Mouse (Mus musculus) thymus, postnatal 36 days (tissue): ENCODE measurements at regions not wholly inside any gene's neighbourhood (a gene's known extent, or its start where the extent isn't known, plus 50 kb on each side); places are given as distances from the start of the nearest gene placed in this dataset.

Source experiments
- DNase-seq, 2 experiments: peaks; one replicate each; pipeline ENCODE4 v3.0.0; 2022; ENCODE audit warnings: mixed read lengths in 2 of 2

DNA sequence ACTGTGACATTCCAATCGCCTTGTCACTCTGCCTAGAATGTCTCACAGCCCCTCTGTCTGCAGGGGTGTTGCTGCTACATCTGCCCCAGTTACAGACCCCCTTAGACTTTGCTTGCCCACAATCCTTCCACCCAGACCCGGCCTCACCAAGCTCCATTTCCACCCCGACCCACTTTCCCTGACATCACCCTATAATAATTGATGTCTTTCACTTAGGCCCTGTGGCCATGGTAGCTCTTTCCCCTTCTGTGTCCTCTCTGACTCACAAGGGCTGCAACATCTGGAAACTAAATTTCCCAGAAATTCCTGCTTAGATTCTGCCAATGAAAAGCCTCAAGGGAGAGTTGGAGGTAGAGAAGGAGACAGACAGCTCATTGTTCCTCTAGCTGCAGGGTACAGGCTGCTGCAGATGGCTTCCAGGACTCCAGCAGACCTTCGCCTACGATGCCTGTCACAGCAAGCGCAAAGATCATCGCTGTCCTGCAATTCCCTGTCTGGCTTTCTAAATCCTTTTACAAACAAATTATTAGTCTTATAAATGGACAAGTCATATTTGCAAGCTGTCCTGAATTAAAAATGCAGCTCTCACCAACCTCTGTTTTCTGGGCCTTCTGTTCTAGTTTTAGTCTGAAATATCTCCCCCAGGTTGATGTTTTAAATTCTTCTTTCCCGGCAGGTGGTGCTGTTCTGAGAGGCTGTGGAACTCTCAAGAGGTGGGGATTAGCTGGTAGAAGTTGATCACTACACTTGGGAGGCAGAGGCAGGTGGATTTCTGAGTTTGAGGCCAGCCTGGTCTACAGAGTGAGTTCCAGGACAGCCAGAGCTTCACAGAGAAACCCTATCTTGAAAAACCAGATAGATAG, 104.9 kb upstream of the Oxgr1 start:
- no peak for DNase-seq

DNA sequence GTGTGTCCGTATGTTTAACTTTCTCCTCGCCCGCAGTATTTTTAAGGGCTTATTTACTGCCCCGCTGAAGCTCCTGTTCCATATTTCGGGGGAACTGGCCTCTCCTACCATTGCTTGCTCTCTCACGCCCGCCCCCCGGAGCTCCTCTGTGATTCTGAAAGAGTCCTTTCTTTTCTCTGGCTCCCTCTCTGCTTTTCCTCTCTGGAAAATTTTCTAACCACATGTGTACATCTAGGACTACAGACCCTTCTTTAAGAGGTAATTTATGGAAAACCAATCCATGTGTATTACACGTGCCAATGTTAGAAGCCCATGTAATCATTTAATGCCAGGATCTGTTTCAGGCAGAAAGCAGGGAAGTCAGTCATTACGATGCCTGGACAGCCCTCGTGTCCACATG, 106.6 kb upstream of the Oxgr1 start:
- no peak for DNase-seq

DNA sequence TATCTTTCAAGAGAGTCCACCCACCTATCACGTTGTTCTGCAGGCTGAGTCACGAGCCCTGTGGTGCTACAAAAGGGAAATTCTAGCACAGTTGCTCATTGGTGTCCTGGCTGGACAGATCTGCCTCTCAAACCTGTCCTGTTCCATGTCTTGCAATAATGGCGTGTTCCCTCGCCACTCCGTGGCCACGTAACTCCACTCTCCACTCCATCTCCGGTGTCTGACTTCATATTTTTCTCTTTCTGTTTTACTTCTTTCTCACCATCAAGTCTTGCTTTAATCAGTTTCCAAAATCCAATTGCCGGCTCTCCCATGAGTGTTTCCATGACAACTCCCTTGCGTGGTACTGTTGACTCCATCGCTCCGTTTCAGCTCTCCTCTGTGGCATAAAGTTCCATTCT, 107.1 kb upstream of the Oxgr1 start:
- no peak for DNase-seq

DNA sequence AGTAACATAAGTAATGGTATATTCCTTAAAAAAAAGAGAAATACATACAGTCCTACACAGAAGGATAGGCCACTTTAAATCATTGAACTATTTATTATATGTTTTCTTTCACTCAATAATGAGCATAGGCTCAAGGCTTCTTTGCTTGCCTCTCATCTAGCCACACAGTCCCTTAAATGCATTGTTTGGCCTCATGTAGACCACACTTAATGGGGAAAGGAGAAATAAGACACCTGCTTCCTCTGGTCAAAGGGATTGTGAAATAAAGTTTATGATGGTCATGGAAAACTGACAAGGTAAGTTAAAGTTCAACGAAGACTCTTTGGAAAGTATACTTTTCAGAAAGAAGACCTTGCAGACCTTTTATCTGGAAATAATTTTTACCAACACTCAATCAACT, 108.4 kb upstream of the Oxgr1 start:
- no peak for DNase-seq

DNA sequence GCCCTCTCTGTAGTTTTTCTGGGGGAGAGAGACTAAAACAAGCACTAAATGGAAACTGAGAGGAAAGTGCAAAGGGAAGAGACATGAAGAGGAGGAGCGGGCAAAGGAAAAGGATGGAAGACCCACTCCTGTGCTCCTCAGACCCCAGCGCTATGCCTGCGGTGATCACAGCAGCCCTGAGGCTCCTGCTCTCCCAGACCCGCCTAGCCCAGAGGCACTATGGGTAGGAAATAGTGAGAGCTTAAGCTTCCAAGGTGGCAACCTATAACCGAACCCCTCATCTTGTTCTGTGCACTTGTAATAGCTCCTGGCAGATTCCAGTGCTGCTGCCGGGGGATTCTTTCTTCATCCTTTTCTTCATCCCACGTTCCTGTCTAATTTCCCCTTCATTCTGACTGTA, 112.2 kb upstream of the Oxgr1 start:
- DNase-seq, result no peak

DNA sequence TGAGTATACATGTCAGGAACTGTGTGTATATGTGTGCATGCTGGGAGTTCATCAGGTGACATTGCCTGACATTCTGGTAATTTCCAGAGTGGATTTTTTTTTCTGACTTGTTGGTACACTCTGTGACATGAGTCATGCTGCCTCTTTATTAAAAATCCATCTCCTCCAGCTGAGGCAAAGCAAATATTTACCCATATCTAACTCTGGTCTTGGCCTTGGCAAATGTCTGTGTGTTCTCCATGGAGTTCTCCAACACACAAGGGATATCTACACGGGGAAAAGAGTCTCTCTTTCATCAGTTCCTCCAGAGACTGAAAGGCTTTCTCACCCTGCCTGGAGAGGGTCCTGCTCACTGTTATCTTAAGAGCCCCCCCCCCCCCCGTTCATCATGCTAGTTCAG, 111.3 kb upstream of the Mbnl2 start:
- DNase-seq, result no peak

DNA sequence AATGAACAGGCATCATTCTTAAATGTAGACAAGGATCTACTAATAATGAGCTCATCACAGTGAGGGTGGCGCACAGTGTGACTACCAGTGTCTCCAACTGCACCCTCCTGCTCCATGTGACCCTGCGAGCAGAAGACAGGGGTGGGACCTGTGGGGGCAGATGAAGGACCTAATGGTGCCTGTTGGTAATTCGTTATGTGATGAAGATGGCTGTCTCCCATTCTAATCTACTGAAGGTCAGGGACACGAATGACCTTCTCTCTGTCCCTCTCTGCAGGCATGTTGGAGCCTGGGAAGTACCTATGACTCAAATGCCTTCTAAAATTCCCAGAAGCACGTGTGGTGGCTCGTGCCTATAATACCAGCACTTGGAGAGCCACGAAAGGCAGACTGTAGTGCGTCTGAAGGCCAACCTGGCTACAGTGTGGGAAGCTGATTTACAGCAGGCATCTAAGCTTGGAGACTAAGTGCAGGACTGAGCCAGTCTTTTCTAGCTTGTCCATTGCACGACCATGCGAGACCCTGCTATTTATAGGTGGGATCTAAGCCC, 109.9 kb upstream of the Mbnl2 start:
- no peak for DNase-seq

DNA sequence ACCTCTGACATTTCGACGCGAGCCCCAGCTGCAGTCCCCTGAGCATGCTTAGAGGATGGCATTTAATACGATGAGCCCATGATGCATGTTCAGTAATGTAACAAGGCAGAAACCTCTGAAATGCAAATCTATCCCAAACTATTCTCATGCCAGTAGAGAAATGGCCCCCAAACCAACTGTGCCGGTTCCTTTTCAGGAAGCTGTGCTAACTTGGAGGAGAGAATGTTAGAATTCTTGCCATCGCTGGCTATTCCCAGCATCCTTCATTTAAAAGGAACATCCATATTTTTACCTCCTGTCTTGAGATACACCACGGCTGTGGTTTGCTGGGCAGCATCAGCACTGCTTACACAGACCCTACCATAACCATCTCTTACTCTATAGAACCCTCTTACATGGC, 104.7 kb upstream of the Mbnl2 start:
- DNase-seq, result no peak

DNA sequence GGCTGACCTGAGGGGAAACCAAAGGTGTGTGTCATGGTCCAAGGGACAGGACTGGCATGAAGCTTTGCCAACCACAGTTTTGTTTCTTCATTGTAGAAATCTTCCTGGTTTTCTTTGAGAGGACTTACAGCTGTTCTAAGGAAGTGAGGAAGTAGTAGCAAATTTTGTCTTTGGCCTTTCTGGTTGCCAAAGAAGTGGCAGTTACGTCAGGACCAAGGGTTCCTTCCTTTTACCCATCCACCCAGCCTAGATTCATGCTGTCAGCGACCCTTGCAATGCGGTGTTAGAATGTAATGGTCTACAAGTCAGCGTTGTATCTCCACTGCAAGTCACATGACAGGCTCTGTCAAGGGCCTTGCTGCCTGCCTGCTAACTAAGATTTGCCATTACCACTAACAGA, 103.4 kb upstream of the Mbnl2 start:
- DNase-seq, result no peak

DNA sequence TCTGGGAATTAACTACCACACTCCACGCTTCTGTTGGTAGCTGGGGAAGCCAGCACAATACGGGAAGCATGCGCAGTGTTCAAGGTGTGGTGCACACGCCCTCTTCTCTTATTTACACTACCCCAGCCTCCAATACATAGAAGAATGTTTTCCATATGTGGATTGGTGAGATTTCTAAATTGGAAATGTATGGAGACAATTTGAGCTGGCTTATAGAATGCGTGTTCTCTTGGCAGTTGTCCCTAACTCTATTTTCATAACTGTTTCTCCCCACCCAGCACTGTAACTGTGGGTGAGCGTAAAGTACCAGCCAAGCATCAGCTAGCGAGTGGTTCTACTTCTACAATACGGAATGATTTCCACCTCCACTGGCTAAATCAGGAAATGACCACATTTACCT, 102.6 kb upstream of the Mbnl2 start:
- no peak for DNase-seq

DNA sequence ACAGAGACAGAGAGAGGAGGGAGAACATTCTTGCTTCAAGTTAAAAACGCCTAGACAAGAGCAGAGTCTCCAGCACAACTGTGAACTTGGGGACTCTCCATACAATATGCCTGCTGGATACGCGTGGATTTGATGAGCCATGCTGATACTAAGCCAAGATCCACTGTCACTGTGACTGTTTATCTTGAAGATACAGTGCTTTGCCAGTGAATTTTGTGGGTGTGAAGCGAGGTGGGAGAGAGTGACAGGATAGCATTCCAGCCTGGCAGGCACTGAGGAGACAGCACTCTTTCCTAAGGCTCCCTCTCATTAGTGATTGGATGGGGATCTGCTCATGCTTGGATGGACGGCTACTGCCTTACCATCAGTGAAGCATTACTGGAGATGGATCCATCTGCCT, 100.9 kb upstream of the Mbnl2 start:
- DNase-seq, result no peak

DNA sequence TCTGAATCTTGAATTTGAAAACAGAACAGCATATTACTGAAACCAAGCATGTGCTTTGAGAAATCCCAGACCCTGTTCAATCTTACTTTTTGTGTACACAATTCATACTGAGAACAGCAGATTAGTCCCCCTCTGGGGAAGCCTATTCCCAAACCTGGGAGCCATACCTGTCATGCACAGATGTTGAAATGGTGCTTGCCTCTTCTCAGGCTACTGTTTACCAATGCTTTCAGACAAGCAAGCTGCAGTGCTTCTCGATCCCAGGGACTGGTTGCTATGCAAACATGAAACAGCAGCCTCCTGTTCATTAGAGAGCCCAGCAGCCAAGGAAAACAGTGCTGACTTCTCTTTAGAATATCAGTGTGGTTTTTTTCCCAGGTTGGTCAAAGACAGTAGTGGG, 80.3 kb upstream of the Mbnl2 start:
- no peak for DNase-seq

DNA sequence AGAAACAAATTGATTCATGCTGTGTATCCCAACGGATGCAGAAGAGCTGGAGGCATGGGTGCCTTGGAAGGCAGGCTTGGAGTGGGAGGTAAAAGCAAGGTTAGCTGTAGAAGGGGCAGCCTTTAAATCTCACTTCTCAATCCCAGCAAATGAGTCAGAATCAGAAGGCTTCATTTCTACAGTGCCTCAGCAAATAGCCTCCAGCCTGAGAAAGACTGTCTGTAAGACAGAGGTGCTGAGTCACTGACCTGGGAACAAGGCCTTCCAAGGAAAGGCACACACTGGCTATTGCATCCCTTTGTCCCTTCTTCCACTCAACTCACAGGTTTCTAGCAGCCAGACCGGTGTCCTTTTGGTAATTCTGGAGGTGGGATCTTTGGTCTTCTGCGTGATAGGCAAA, 63.7 kb upstream of the Mbnl2 start:
- DNase-seq, result no peak

DNA sequence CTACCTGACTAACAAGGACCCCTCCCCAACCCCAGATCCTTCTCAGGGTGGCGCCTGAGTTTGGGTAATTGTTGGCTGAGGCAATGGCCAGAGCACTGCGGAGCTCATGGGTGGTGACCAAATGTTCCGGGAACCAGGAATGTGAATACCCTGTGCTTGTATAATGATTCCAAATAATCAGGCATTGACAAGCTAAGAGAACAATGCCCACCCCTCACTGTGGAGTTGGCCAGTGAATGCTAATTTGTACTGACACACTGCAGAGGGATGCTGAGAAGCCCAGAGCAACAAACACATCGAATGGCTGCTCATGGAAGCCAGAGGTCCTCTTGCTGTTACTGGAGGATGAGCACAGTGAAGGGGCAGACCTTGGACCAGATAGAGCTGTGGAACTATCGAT, 62.8 kb upstream of the Mbnl2 start:
- no peak for DNase-seq

DNA sequence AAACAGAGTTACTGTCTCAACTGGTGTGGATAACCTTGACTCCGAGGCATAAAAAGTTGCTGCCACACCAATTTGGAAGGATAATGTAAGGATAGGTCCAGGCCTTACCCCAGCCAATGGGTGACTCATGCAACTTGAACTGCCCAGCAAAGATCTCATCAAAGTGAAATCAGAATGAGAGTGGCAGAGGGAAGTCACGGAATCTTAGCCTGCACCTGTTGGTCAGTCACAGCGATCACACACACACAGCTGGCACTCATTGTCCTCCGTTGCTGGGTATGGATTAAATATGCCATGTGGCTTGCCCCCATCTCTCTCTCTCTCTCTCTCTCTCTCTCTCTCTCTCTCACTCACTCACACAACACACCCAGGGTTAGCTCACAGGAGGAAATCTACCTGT, 56.2 kb upstream of the Mbnl2 start:
- DNase-seq, result no peak

DNA sequence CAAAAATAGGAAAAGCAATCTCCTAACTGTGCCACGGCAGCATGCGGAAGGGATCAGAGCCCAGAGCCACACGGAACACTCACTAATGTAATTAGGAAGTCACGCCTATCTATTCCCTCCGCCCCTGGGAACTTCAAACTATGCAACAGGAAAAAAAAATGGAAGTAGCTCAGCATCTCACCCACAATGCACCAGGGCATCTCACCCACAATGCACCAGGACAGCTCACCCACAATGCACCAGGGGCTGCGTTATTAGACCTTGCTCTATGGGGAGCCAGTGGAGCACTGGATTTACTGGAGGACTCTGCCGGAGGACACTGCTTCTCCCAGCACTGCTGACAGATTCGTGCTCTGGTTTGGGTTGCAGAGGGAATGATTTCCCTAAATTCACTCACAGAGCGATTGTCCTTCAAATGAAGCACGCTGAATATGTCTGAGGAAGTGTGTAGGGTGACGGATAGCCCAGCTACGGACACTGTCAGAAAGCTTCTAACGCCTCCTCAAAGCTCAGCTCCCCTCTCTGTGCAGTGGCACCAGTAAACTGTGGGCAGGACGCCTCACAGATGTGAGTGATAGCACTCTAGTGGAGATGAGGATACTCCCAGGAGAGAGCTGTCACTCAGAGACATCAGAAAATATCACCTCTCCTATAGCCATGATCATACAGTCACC, 51.8 kb upstream of the Mbnl2 start:
- no peak for DNase-seq

DNA sequence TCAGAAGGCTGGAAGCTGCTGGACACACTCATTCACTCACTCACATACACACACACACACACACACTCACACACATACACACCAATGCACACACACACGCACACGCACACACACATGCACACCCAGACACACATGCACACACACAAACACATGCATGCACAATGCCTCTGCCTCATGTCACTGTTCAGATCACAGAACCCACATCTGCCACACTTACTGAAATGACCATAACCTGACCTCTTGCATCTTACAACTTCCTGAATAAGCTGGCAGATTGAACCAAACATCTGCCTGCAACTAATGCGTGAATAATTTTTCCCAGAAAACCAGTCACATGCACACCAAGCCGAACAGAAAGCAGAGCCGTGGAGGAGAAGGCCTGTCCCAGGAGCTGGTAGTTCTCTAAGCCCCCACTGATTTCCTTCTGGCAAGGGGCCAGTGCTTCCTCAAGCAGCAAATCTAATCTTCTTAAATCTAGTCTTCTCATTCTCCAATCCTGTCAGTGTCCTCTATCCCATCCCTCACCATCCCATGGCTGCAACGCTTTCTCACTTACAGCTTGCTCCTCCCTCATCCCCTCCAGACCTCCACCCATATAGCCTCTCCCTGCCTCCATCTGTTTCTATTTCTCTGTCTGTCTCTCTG, 51.1 kb upstream of the Mbnl2 start:
- DNase-seq, result no peak

DNA sequence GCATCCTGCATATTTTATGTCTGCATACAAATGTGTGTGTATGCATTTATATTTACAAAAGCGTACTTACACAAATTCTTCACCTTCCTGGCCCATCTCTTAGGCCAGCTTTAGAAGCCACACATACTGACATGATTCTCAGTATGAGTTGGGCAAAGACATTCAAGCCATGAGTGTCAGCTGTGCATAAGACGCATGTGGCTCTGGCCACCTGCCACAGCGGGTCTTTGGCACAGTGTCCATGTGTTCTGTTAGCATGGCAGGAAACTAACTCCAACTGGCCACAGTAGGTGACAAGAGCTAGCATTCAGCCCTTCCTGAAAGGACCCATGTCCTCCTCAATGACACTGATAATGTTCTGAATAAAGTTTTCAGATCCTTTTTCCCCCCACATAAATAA, 49.8 kb upstream of the Mbnl2 start:
- DNase-seq, result no peak
